Mouse (Mus musculus): Measurements from ENCODE around the gene H60b. TPM values are rescaled to one million over a fixed set of nuclear protein-coding genes. Genes with fewer than 3 reads are reported as not detected.
"Not testable (repeated sequence)": the region's sequence is repeated elsewhere in the genome, so short reads cannot be mapped to it uniquely, and the experiment has no call there.

H60b gene
- polyA plus RNA-seq (2014; fragmentation: Nextera tagmentation; extraction: Ambion mirVana): 1.00 and 1.0 TPM in 2 replicates

GRCm38 (mm10) chr10:22158310-22158999 is at the start of gene H60b, which contains the start of gene Raet1e:
TSS of gene H60b (plus strand) at chr10:22158586.
TSS of gene Raet1e (plus strand) at chr10:22158569.
- not testable (repeated sequence) for H3K36me3 ChIP-seq (ENCODE audit: control insufficient read depth, insufficient read depth, low read length); H3K4me1 ChIP-seq (ENCODE audit: control insufficient read depth, insufficient read depth, low read length); H3K27ac ChIP-seq (ENCODE audit: low read depth, low read length); H3K9me3 ChIP-seq (ENCODE audit: control insufficient read depth, low read length)
- Histone ChIP-seq H3K9ac (ENCODE audit: low read length) (peak within 1 kb of the TSS; percentile 42), H3K27me3 (ENCODE audit: control insufficient read depth, insufficient read depth, low read length) (peaks cover 44% of the 10 kb centered on the region), H3K4me3 (ENCODE audit: low read depth, low read length) (peak within 1 kb of the TSS; percentile 36), H3K4me2 (peak within 1 kb of the TSS; percentile 58)
- peak; percentile 81 for ATAC-seq (ENCODE audit: low FRiP score)
- peak; percentile 94 for DNase-seq (ENCODE audit: low spot score, missing footprints)
- WGBS: 2% methylated on average over 48 of the region's 48 CpGs

- Histone ChIP-seq H3K27me3 (ENCODE audit: control insufficient read depth, insufficient read depth, low read length) (no peaks in the 10 kb centered on the region), H3K4me2 (peak overlapping the region; percentile 57), H3K9ac (ENCODE audit: low read length) (peak overlapping the region; percentile 63), H3K36me3 (ENCODE audit: control insufficient read depth, insufficient read depth, low read length) (no peaks in the 10 kb centered on the region), H3K9me3 (ENCODE audit: control insufficient read depth, low read length) (peaks cover 2% of the 10 kb centered on the region; the same call in 1 of the 2 replicates), H3K4me3 (ENCODE audit: low read depth, low read length) (peak overlapping the region; percentile 33), H3K4me1 (ENCODE audit: control insufficient read depth, insufficient read depth, low read length) (no peaks in the 10 kb centered on the region), H3K27ac (ENCODE audit: low read depth, low read length) (no peak overlapping the region)
- WGBS: 2% methylated on average over 19 of the region's 19 CpGs
- peak; percentile 97 for DNase-seq (ENCODE audit: low spot score, missing footprints)
- peak; percentile 86 for ATAC-seq (ENCODE audit: low FRiP score)
These were observed 17.6 kb upstream of the H60b start for GRCm38 (mm10) chr10:22140665-22141280.

GRCm38 (mm10) chr10:22142194-22142593 is 16.2 kb upstream of the H60b start:
- H3K9ac ChIP-seq (ENCODE audit: low read length); H3K27ac ChIP-seq (ENCODE audit: low read depth, low read length); H3K9me3 ChIP-seq (ENCODE audit: control insufficient read depth, low read length); H3K4me2 ChIP-seq; H3K4me3 ChIP-seq (ENCODE audit: low read depth, low read length); H3K4me1 ChIP-seq (ENCODE audit: control insufficient read depth, insufficient read depth, low read length); ATAC-seq (ENCODE audit: low FRiP score); H3K27me3 ChIP-seq (ENCODE audit: control insufficient read depth, insufficient read depth, low read length); H3K36me3 ChIP-seq (ENCODE audit: control insufficient read depth, insufficient read depth, low read length): not testable (repeated sequence)
- WGBS: 88% methylated on average over 1 of the region's 1 CpGs
- DNase-seq (ENCODE audit: low spot score, missing footprints): peak; percentile 98

- Histone ChIP-seq H3K9ac (ENCODE audit: low read length) (no peak overlapping the region), H3K27ac (ENCODE audit: low read depth, low read length) (no peak overlapping the region), H3K9me3 (ENCODE audit: control insufficient read depth, low read length) (no peaks in the 10 kb centered on the region), H3K36me3 (ENCODE audit: control insufficient read depth, insufficient read depth, low read length) (no peaks in the 10 kb centered on the region), H3K4me3 (ENCODE audit: low read depth, low read length) (no peak overlapping the region), H3K4me1 (ENCODE audit: control insufficient read depth, insufficient read depth, low read length) (no peaks in the 10 kb centered on the region), H3K4me2 (no peak overlapping the region), H3K27me3 (ENCODE audit: control insufficient read depth, insufficient read depth, low read length) (no peaks in the 10 kb centered on the region)
- 80% methylated on average over 5 of the region's 5 CpGs for WGBS
- ATAC-seq (ENCODE audit: low FRiP score): no peak
- DNase-seq (ENCODE audit: low spot score, missing footprints): peak; percentile 79
These were observed 15.5 kb upstream of the H60b start for GRCm38 (mm10) chr10:22142926-22143325.

GRCm38 (mm10) chr10:22148441-22149072 is 9.8 kb upstream of the H60b start:
- H3K4me2 ChIP-seq: peak overlapping the region; percentile 78
- peak; percentile 80 for ATAC-seq (ENCODE audit: low FRiP score)
- H3K27me3 ChIP-seq (ENCODE audit: control insufficient read depth, insufficient read depth, low read length): peaks cover 26% of the 10 kb centered on the region
- peak; percentile 97 for DNase-seq (ENCODE audit: low spot score, missing footprints)
- H3K27ac ChIP-seq (ENCODE audit: low read depth, low read length): peak overlapping the region; percentile 22; the same call in 1 of the 2 replicates
- no peaks in the 10 kb centered on the region for H3K9me3 ChIP-seq (ENCODE audit: control insufficient read depth, low read length)
- no peaks in the 10 kb centered on the region for H3K36me3 ChIP-seq (ENCODE audit: control insufficient read depth, insufficient read depth, low read length)
- WGBS: under 1% methylated on average over 44 of the region's 50 CpGs
- peaks cover 10% of the 10 kb centered on the region; the same call in 1 of the 2 replicates for H3K4me1 ChIP-seq (ENCODE audit: control insufficient read depth, insufficient read depth, low read length)
- peak overlapping the region; percentile 77 for H3K9ac ChIP-seq (ENCODE audit: low read length)
- H3K4me3 ChIP-seq (ENCODE audit: low read depth, low read length): peak overlapping the region; percentile 68

GRCm38 (mm10) chr10:22149073-22149690 is 9.2 kb upstream of the H60b start, which contains the start of gene E030030I06Rik:
TSS of gene E030030I06Rik (minus strand) at chr10:22149270.
- Histone ChIP-seq H3K27ac (ENCODE audit: low read depth, low read length) (peak within 1 kb of the TSS; percentile 22; the same call in 1 of the 2 replicates), H3K4me2 (peak within 1 kb of the TSS; percentile 78), H3K36me3 (ENCODE audit: control insufficient read depth, insufficient read depth, low read length) (no peaks in the 10 kb centered on the region), H3K27me3 (ENCODE audit: control insufficient read depth, insufficient read depth, low read length) (peaks cover 26% of the 10 kb centered on the region), H3K9me3 (ENCODE audit: control insufficient read depth, low read length) (no peaks in the 10 kb centered on the region), H3K9ac (ENCODE audit: low read length) (peak within 1 kb of the TSS; percentile 77), H3K4me1 (ENCODE audit: control insufficient read depth, insufficient read depth, low read length) (peaks cover 10% of the 10 kb centered on the region; the same call in 1 of the 2 replicates), H3K4me3 (ENCODE audit: low read depth, low read length) (peak within 1 kb of the TSS; percentile 68)
- under 1% methylated on average over 37 of the region's 37 CpGs for WGBS
- DNase-seq (ENCODE audit: low spot score, missing footprints) (peak; percentile 97), ATAC-seq (ENCODE audit: low FRiP score) (peak; percentile 64)

- ATAC-seq (ENCODE audit: low FRiP score) (peak; percentile 16), DNase-seq (ENCODE audit: low spot score, missing footprints) (peak; percentile 97)
- peaks cover 28% of the 10 kb centered on the region for H3K27me3 ChIP-seq (ENCODE audit: control insufficient read depth, insufficient read depth, low read length)
- peak overlapping the region; percentile 68 for H3K4me3 ChIP-seq (ENCODE audit: low read depth, low read length)
- no peaks in the 10 kb centered on the region for H3K36me3 ChIP-seq (ENCODE audit: control insufficient read depth, insufficient read depth, low read length)
- under 1% methylated on average over 47 of the region's 50 CpGs for WGBS
- no peaks in the 10 kb centered on the region for H3K9me3 ChIP-seq (ENCODE audit: control insufficient read depth, low read length)
- no peak overlapping the region for H3K27ac ChIP-seq (ENCODE audit: low read depth, low read length)
- peak overlapping the region; percentile 77 for H3K9ac ChIP-seq (ENCODE audit: low read length)
- H3K4me2 ChIP-seq: peak overlapping the region; percentile 78
- H3K4me1 ChIP-seq (ENCODE audit: control insufficient read depth, insufficient read depth, low read length): peaks cover 10% of the 10 kb centered on the region; the same call in 1 of the 2 replicates
These were observed 8.5 kb upstream of the H60b start for GRCm38 (mm10) chr10:22149691-22150465.

- peak overlapping the region; percentile 78 for H3K4me2 ChIP-seq
- no peaks in the 10 kb centered on the region for H3K36me3 ChIP-seq (ENCODE audit: control insufficient read depth, insufficient read depth, low read length)
- H3K27me3 ChIP-seq (ENCODE audit: control insufficient read depth, insufficient read depth, low read length): peaks cover 35% of the 10 kb centered on the region
- H3K4me1 ChIP-seq (ENCODE audit: control insufficient read depth, insufficient read depth, low read length): peaks cover 10% of the 10 kb centered on the region; the same call in 1 of the 2 replicates
- H3K9me3 ChIP-seq (ENCODE audit: control insufficient read depth, low read length): no peaks in the 10 kb centered on the region
- H3K9ac ChIP-seq (ENCODE audit: low read length): no peak overlapping the region
- peak overlapping the region; percentile 68 for H3K4me3 ChIP-seq (ENCODE audit: low read depth, low read length)
- ATAC-seq (ENCODE audit: low FRiP score): no peak
- no peak overlapping the region for H3K27ac ChIP-seq (ENCODE audit: low read depth, low read length)
- peak; percentile 96 for DNase-seq (ENCODE audit: low spot score, missing footprints)
- under 1% methylated on average over 27 of the region's 27 CpGs for WGBS
These were observed 7.8 kb upstream of the H60b start for GRCm38 (mm10) chr10:22150593-22150992.

Measured in midbrain, embryonic 11.5 days (tissue).